Mouse (Mus musculus): Measurements from ENCODE around the gene Lrrc23. TPM values are rescaled to one million over a fixed set of nuclear protein-coding genes. Genes with fewer than 3 reads are reported as not detected.

The Lrrc23 gene
- total RNA-seq, 2 experiments from 2014 or later = not detected

GRCm38 (mm10) chr6:124722876-124723473, 56.6 kb downstream of the Lrrc23 start:
- peak; percentile 67 to 73 for DNase-seq
- intact Hi-C loops (cut with DNase I) = no loop called here

DNA sequence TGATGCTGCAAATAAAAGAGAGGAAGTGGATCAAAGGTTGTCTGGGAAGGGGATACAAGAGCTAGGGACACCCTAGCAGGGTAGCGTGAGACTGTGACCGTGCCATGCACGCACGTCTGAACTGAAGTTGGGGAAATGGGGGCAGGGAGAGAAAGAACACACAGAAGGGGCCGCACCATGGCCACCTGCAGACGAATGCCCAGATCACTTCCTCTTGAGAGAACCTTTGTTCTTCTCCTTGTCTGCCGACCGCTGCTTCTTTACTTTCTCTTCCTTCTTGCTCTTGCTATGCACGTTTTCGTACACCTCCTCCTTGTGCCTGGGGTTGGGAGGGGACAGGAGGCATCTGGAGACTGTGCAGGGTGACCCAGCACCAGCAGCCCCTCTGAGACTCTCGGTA, 58.6 kb downstream of the Lrrc23 start:
- intact Hi-C loops (cut with DNase I) = no loop called here
- DNase-seq = no peak

Other genes with a start within 250 kb of the Lrrc23 start
- gene C1s1, start 237.4 kb downstream of the Lrrc23 start, total RNA-seq (2021) = 10 to 100 TPM; 20.1 to 23.3 TPM
- under 1 TPM; 0.74 to 0.79 TPM for gene C1rb, start 209.4 kb downstream of the Lrrc23 start, total RNA-seq (2021)
- under 1 TPM; 0.26 to 0.45 TPM for gene C1s2, start 143.6 kb downstream of the Lrrc23 start, total RNA-seq (2021)
- gene Lpcat3, start 116.7 kb downstream of the Lrrc23 start, total RNA-seq (2021) = 10 to 100 TPM; 56.5 to 68.8 TPM
- gene Emg1, start 67.5 kb downstream of the Lrrc23 start, total RNA-seq (2021) = 10 to 100 TPM; 64.2 to 66.4 TPM
- gene Phb2, start 67.4 kb downstream of the Lrrc23 start, total RNA-seq (2021) = 100 to 1,000 TPM; 394 to 399 TPM
- 1 to 10 TPM; 5.0 to 6.0 TPM for gene Ptpn6, start 41.0 kb downstream of the Lrrc23 start, total RNA-seq (2021)
- gene Grcc10, start 38.4 kb downstream of the Lrrc23 start, total RNA-seq (2021) = 100 to 1,000 TPM; 322 to 335 TPM
- under 1 TPM in 1 of 2 experiments, not detected in 1; 0.98 TPM for gene Gm45234, start 23.7 kb downstream of the Lrrc23 start, total RNA-seq (2021)
- 10 to 100 TPM; 59.4 to 59.7 TPM for gene Atn1, start 23.2 kb downstream of the Lrrc23 start, total RNA-seq (2021)
- gene Eno2, start 10.1 kb downstream of the Lrrc23 start, total RNA-seq (2021) = 1 to 10 TPM; 3.4 to 3.7 TPM
- gene Spsb2, start 28.9 kb upstream of the Lrrc23 start, total RNA-seq (2021) = 1 to 10 TPM; 3.1 TPM
- 100 to 1,000 TPM; 870 to 877 TPM for gene Tpi1, start 34.6 kb upstream of the Lrrc23 start, total RNA-seq (2021)
- 10 to 100 TPM; 87.5 to 87.9 TPM for gene Usp5, start 49.8 kb upstream of the Lrrc23 start, total RNA-seq (2021)
- 10 to 100 TPM; 19.1 to 23.2 TPM for gene Cdca3, start 49.8 kb upstream of the Lrrc23 start, total RNA-seq (2021)
- 1 to 10 TPM; 3.9 to 4.4 TPM for gene Gnb3, start 60.5 kb upstream of the Lrrc23 start, total RNA-seq (2021)
- 10 to 100 TPM; 27.1 to 27.3 TPM for gene P3h3, start 78.0 kb upstream of the Lrrc23 start, total RNA-seq (2021)
- 1 to 10 TPM; 3.0 to 4.9 TPM for gene Gpr162, start 84.3 kb upstream of the Lrrc23 start, total RNA-seq (2021)
- gene Cd4, start 108.5 kb upstream of the Lrrc23 start, total RNA-seq (2021) = 1 to 10 TPM; 1.2 to 2.1 TPM
- gene Lag3, start 132.0 kb upstream of the Lrrc23 start, total RNA-seq (2021) = under 1 TPM; 0.72 to 0.84 TPM
- 100 to 1,000 TPM; 516 to 532 TPM for gene Ptms, start 140.4 kb upstream of the Lrrc23 start, total RNA-seq (2021)
- 100 to 1,000 TPM; 231 to 236 TPM for gene Mlf2, start 151.7 kb upstream of the Lrrc23 start, total RNA-seq (2021)
- gene Cops7a, start 185.8 kb upstream of the Lrrc23 start, total RNA-seq (2021) = 100 to 1,000 TPM; 102 to 108 TPM
- 1 to 10 TPM; 1.7 to 2.0 TPM for gene Pianp, start 217.0 kb upstream of the Lrrc23 start, total RNA-seq (2021)
- 10 to 100 TPM; 27.7 to 29.3 TPM for gene Zfp384, start 229.4 kb upstream of the Lrrc23 start, total RNA-seq (2021)

Data from heart, postnatal 10 days (tissue).